Mouse (Mus musculus) stomach, postnatal 0 days (tissue): ENCODE data around the gene Pitpnm2.

Experiments
- CTCF ChIP-seq: IDR thresholded peaks from 2 replicates; pipeline ENCODE4 v1.5.1; 2016; ENCODE audit warnings: antibody characterized with exemption, low read depth, mild to moderate bottlenecking, moderate library complexity
- EP300 ChIP-seq: optimal IDR thresholded peaks from 2 replicates; pipeline ENCODE3; 2016; ENCODE audit warnings: antibody characterized with exemption

DNA sequence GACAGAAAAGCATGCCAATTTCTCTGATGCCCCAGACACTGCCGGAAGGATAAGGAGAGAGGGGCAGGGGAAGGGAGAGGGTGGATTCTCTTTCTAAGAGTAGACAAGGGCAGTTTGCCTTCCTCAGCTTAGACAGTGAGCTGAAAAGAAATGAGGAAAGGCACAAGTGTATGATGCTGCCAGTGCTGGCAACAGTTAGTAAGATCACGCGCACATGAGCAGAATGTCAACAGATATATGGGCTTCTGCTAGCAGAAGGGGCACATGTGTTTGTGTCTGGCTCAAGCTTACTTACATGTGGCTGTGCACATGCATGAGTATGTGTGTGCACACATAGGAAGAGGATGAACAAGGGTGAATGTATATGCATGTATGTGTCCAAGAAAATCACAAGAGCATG is 65.4 kb downstream of the Pitpnm2 start:
- TF ChIP-seq EP300, result no peak
- TF ChIP-seq CTCF, result no peak
